Mouse (Mus musculus) liver, embryonic 11.5 days (tissue): ENCODE measurements around the gene Ms4a4b. TPM values are rescaled to one million over a fixed set of nuclear protein-coding genes. Genes with fewer than 3 reads are reported as not detected.
"Not testable (repeated sequence)": the region's sequence is repeated elsewhere in the genome, so short reads cannot be mapped to it uniquely, and the experiment has no call there.

Experiments
- ATAC-seq: fragments of 200-750 bp; cut with Nextera tagmentation; replicated peaks from 2 replicates; pipeline ENCODE4 v1.8.0; 2017; ENCODE audit warnings: moderate number of reproducible peaks, mild to moderate bottlenecking, moderate TSS enrichment, moderate library complexity; ENCODE audit not compliant: low FRiP score
- DNase-seq: peaks from one replicate; pipeline ENCODE4 v3.0.0-alpha.2; 2017; ENCODE audit warnings: low spot score
- H3K27ac ChIP-seq: fragments of 300-500 bp; sonication (generic); 2 replicates; pipeline ENCODE4 v1.5.1; 2014; ENCODE audit warnings: mild to moderate bottlenecking, low read depth, low read length, control low read depth
- H3K27me3 ChIP-seq: fragments of 300-500 bp; sonication (generic); replicated peaks from 2 replicates; pipeline ENCODE4 v1.6.1; 2014; ENCODE audit warnings: low read length, mixed read lengths; ENCODE audit not compliant: control insufficient read depth, insufficient read depth
- H3K36me3 ChIP-seq: fragments of 300-500 bp; sonication (generic); 2 replicates; pipeline ENCODE4 v1.6.1; 2014; ENCODE audit warnings: mild to moderate bottlenecking, low read length, moderate library complexity, mixed read lengths; ENCODE audit not compliant: control insufficient read depth, insufficient read depth
- H3K4me1 ChIP-seq: fragments of 300-500 bp; sonication (generic); replicated peaks from 2 replicates; pipeline ENCODE4 v1.6.1; 2014; ENCODE audit warnings: low read length, mixed read lengths; ENCODE audit not compliant: control insufficient read depth, insufficient read depth
- H3K4me2 ChIP-seq: fragments of 300-500 bp; sonication (generic); 2 replicates; pipeline ENCODE4 v1.6.1; 2014; ENCODE audit warnings: mild to moderate bottlenecking, control low read depth, moderate library complexity
- H3K4me3 ChIP-seq: fragments of 300-500 bp; sonication (generic); 2 replicates; pipeline ENCODE4 v1.5.1; 2014; ENCODE audit warnings: low read depth, low read length, control low read depth
- H3K9ac ChIP-seq: fragments of 300-500 bp; sonication (generic); 2 replicates; pipeline ENCODE4 v1.6.1; 2014; ENCODE audit warnings: low read depth, low read length, control low read depth
- H3K9me3 ChIP-seq: fragments of 300-500 bp; sonication (generic); 2 replicates; pipeline ENCODE4 v1.6.1; 2016; ENCODE audit warnings: low read length, inconsistent platforms, mixed read lengths; ENCODE audit not compliant: control insufficient read depth
- WGBS: fragments of 180-500 bp; shearing (Covaris S2); extraction: QIAGEN DNeasy Blood & Tissue Kit; methylation state at CpG from one replicate; pipeline ENCODE4 v1.1.7; 2014; 5-methylcytosine and 5-hydroxymethylcytosine counted together
- polyA plus RNA-seq: library from polyadenylated mRNA; unstranded; fragments of >200 nt; fragmentation: Nextera tagmentation; extraction: Ambion mirVana; gene quantifications from 2 replicates; pipeline ENCODE4 v1.2.1, GENCODE M21; 2014

Ms4a4b gene
- polyA plus RNA-seq, 1 experiment from 2014 or later, result not detected

- 77% methylated on average over 3 of the region's 3 CpGs for WGBS
Observed at GRCm38 (mm10) chr19:11494519-11494918, 51.2 kb downstream of the Ms4a4b start.

DNA sequence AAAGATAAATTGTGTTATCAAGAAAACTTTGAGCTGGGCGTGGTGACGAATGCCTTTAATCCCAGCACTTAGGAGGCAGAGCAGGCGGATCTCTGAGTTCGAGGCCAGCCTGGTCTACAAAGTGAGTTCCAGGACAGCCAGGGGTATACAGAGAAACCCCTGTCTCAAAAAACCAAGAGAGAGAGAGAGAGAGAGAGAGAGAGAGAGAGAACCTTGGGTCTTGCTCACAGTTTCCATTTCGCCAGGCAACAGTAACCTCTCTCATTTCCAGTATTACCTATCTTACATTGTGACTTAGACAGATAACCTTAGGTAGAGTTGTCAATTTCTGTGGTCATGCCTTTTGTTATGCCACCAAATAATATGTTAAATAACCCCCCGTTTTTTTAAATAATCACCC lies 53.0 kb downstream of the Ms4a4b start:
- no peak overlapping the region for H3K4me3 ChIP-seq
- no peak overlapping the region for H3K4me2 ChIP-seq
- H3K27ac ChIP-seq, result no peak overlapping the region
- no peaks in the 10 kb centered on the region for H3K9me3 ChIP-seq
- H3K4me1 ChIP-seq, result no peaks in the 10 kb centered on the region
- DNase-seq, result no peak
- H3K27me3 ChIP-seq, result no peaks in the 10 kb centered on the region
- no peak overlapping the region for H3K9ac ChIP-seq
- ATAC-seq, result no peak
- WGBS, result 71% methylated on average over 6 of the region's 6 CpGs
- H3K36me3 ChIP-seq, result no peaks in the 10 kb centered on the region

More at GRCm38 (mm10) chr19:11494519-11494918, 51.2 kb downstream of the Ms4a4b start:
- Histone ChIP-seq H3K27me3 (no peaks in the 10 kb centered on the region), H3K4me3 (no peak overlapping the region), H3K4me2 (no peak overlapping the region), H3K36me3 (no peaks in the 10 kb centered on the region), H3K9ac (no peak overlapping the region), H3K9me3 (no peaks in the 10 kb centered on the region), H3K4me1 (no peaks in the 10 kb centered on the region), H3K27ac (no peak overlapping the region)
- ATAC-seq (no peak), DNase-seq (no peak)

DNA sequence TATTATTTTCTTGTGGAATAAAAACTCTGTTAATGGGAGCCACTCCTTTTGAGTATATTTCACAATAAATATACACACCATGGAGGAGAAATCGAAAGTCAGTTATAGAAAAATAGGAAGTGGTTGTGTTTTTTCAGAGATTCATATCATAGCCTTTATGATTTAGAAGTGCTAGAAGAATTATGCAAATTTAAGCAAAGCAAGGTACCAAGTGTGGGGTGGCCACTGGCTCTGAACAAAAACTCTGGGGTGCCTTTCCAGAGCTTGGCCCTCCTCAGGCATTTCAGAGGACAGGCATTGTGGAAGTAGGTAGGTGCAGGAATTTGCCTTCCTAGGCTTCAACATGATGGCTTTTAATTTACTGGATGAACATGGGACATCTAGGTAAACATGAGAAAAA lies 53.9 kb downstream of the Ms4a4b start:
- not testable (repeated sequence) for H3K4me2 ChIP-seq, H3K4me1 ChIP-seq, DNase-seq, H3K27ac ChIP-seq, H3K27me3 ChIP-seq, H3K4me3 ChIP-seq, ATAC-seq, H3K9me3 ChIP-seq, H3K36me3 ChIP-seq, H3K9ac ChIP-seq
- WGBS, result 71% methylated on average over 1 of the region's 1 CpGs

- 67% methylated on average over 1 of the region's 1 CpGs for WGBS
- Histone ChIP-seq H3K4me3 (no peak overlapping the region), H3K4me1 (no peaks in the 10 kb centered on the region), H3K27ac (no peak overlapping the region), H3K27me3 (no peaks in the 10 kb centered on the region), H3K36me3 (no peaks in the 10 kb centered on the region), H3K9ac (no peak overlapping the region), H3K4me2 (no peak overlapping the region), H3K9me3 (no peaks in the 10 kb centered on the region)
- DNase-seq (no peak), ATAC-seq (no peak)
Observed at GRCm38 (mm10) chr19:11500796-11501195, 57.4 kb downstream of the Ms4a4b start.

GRCm38 (mm10) chr19:11501326-11501725 lies 58.0 kb downstream of the Ms4a4b start:
- Histone ChIP-seq H3K27ac (no peak overlapping the region), H3K9ac (no peak overlapping the region), H3K4me2 (no peak overlapping the region), H3K27me3 (no peaks in the 10 kb centered on the region), H3K4me1 (no peaks in the 10 kb centered on the region), H3K36me3 (no peaks in the 10 kb centered on the region), H3K9me3 (no peaks in the 10 kb centered on the region), H3K4me3 (no peak overlapping the region)
- no peak for DNase-seq
- ATAC-seq, result no peak
- 81% methylated on average over 4 of the region's 4 CpGs for WGBS

DNA sequence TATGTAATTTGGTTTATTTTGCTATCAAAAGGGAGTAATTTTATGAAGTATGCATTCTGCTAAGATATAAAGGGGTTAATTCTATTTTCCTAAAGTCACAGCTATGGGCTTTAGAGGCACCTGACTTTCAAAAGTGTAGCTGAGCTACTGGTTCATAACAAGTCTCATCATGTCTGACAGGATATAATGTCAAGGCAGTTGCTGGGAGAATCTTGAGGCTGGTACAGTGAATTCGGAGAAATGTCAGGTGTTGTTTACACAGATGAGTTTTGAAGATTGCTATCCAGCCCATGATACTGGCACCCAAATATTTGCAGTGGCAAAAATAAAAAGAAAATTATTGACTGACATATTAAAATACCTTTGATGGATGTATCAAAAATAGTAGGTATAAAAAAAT lies 61.5 kb downstream of the Ms4a4b start:
- no peak overlapping the region for H3K9ac ChIP-seq
- whole genome bisulfite sequencing, result 76% methylated on average over 1 of the region's 1 CpGs
- H3K4me3 ChIP-seq, result no peak overlapping the region
- H3K9me3 ChIP-seq, result no peaks in the 10 kb centered on the region
- no peak overlapping the region for H3K27ac ChIP-seq
- H3K27me3 ChIP-seq, result no peaks in the 10 kb centered on the region
- H3K4me2 ChIP-seq, result no peak overlapping the region
- DNase-seq (no peak), ATAC-seq (no peak)
- no peaks in the 10 kb centered on the region for H3K4me1 ChIP-seq
- H3K36me3 ChIP-seq, result no peaks in the 10 kb centered on the region

DNA sequence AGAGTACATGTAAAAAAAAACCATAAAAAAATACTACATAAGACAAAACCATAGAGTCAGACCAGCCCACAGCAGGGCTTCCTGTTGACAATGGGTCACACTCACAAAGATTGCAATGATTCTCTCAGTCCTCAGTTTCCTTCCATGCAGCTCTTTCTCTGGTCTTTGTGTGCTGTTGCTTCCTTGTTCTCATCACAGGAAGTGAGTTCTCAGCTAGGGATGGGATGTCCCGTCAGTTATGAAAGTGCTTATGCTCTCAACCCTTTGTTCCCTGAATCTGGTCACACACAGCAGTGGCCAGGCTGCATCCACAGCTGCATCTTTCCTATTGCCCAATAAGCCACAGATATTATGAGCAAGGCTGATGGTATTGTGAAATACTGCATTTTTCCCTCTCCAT lies 70.1 kb downstream of the Ms4a4b start:
- Histone ChIP-seq H3K4me2 (no peak overlapping the region), H3K36me3 (no peaks in the 10 kb centered on the region), H3K27me3 (no peaks in the 10 kb centered on the region), H3K4me3 (no peak overlapping the region), H3K4me1 (no peaks in the 10 kb centered on the region), H3K27ac (no peak overlapping the region), H3K9me3 (no peaks in the 10 kb centered on the region), H3K9ac (no peak overlapping the region)
- WGBS, result 56% methylated on average over 1 of the region's 1 CpGs
- ATAC-seq (no peak), DNase-seq (no peak)

GRCm38 (mm10) chr19:11516246-11516645 lies 72.9 kb downstream of the Ms4a4b start, which contains the start of gene Ms4a6b:
Gene Ms4a6b (plus strand): TSS chr19:11516512.
- H3K27me3 ChIP-seq, result no peaks in the 10 kb centered on the region
- H3K4me3 ChIP-seq, result no peak within 1 kb of the TSS
- no peaks in the 10 kb centered on the region for H3K36me3 ChIP-seq
- H3K9me3 ChIP-seq, result no peaks in the 10 kb centered on the region
- no peak within 1 kb of the TSS for H3K4me2 ChIP-seq
- H3K9ac ChIP-seq, result no peak within 1 kb of the TSS
- ATAC-seq (no peak), DNase-seq (no peak)
- no peak within 1 kb of the TSS for H3K27ac ChIP-seq
- no peaks in the 10 kb centered on the region for H3K4me1 ChIP-seq
